Mouse (Mus musculus) lung, adult 2 months (tissue): ENCODE measurements around the gene Phf21b. TPM values are rescaled to one million over a fixed set of nuclear protein-coding genes. Genes with fewer than 3 reads are reported as not detected.
"Not testable (repeated sequence)": the region's sequence is repeated elsewhere in the genome, so short reads cannot be mapped to it uniquely, and the experiment has no call there.

Experiments
- DNase-seq: peaks from one replicate; pipeline ENCODE4 v3.0.0; 2022
- H3K4me1 ChIP-seq: fragments of 200-500 bp; 2 replicates; pipeline ENCODE4 v1.6.1; 2011; ENCODE audit warnings: low read length; ENCODE audit not compliant: control insufficient read depth, insufficient read depth
- H3K4me3 ChIP-seq: fragments of 200-500 bp; replicated peaks from 2 replicates; pipeline ENCODE3; 2011; ENCODE audit warnings: low read depth, mild to moderate bottlenecking, control low read depth, low read length; ENCODE audit errors: extremely low read depth
- CTCF ChIP-seq: fragments of 200-500 bp; IDR thresholded peaks from 2 replicates; pipeline ENCODE4 v1.5.1; 2011; ENCODE audit warnings: mild to moderate bottlenecking, low read length, control low read depth; ENCODE audit not compliant: insufficient read depth
- POLR2A ChIP-seq: fragments of 200-500 bp; IDR thresholded peaks from 2 replicates; pipeline ENCODE4 v1.6.1; 2011; ENCODE audit warnings: low read depth, mild to moderate bottlenecking, control low read depth, low read length, borderline replicate concordance; ENCODE audit errors: extremely low read depth
- WGBS: fragments of 180-500 bp; shearing (Covaris S2); methylation state at CpG from one replicate; pipeline ENCODE4 v1.1.7; 2018; 5-methylcytosine and 5-hydroxymethylcytosine counted together
- polyA plus RNA-seq: library from polyadenylated mRNA; depleted of rRNA; stranded (reverse); fragments of >200 nt; gene quantifications from 2 replicates; pipeline ENCODE4 v1.2.3, GENCODE M21; 2012

The Phf21b gene
- polyA plus RNA-seq, 1 experiment: 2.2 TPM

DNA sequence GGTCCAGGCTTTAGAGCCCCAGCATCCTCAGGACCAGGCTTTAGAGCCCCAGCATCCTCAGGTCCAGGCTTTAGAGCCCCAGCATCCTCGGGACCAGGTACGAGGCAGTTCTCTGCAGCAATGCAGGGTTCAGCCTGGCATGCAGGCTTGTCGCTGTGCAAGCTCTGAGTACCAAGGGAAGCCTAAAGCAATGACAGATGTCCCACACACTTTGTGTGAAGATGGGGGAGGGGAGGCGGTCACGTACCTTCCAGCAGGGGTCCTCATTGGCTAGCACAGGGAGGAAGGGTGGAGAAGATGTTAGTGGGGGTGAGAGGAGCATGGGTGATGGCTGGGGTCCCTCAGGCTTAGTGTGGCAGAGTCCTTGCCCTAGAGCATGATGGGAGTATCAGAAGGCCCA is 62.2 kb downstream of the Phf21b start:
- Histone ChIP-seq H3K4me3 (no peak overlapping the region), H3K4me1 (no peaks in the 10 kb centered on the region)
- no peak for DNase-seq
- no peak for TF ChIP-seq CTCF
- TF ChIP-seq POLR2A: no peak
- WGBS: 76% methylated on average over 5 of the region's 5 CpGs

DNA sequence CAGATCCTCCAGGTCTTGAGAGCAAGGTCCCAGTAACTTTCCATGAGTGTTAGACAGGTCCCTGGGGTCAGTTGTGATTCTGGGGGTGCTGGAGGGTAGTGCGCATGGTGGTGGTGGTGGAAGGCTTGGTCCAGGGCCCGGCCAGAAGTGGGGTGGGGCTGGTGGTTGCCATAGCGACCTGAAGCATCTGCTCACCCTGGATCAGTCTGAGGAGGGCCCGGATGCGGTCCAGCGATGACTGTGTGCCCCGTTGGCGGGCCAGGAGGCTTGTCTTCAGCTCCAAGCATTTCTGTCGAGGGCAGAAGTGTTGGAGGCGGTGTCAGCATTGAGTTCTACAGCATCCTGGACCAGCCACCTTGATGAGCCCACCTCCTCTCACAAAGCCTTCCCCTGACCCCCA is 68.7 kb downstream of the Phf21b start:
- no peak overlapping the region for H3K4me3 ChIP-seq
- no peaks in the 10 kb centered on the region for H3K4me1 ChIP-seq
- DNase-seq: no peak
- 84% methylated on average over 10 of the region's 10 CpGs for WGBS
- TF ChIP-seq POLR2A: no peak
- TF ChIP-seq CTCF: no peak

DNA sequence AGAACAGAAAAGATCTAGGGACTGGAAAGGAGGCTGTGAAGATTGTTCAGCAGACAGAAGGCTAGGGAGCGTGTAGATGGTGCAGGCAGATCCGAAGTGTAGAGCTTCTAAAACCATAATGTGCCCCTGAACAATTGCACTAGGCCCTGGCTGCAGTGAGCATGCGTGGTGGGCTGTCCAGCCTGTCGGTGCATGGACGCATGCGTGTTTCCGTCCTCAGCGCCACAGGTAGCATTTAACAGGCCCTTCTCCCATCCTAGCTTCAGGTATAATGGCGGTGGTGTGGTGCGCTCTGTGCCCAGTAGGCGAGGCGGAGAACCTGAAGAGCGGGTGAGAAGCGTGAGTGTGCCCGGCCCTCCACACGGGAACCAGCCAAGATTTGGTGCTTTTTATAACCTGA is 71.0 kb downstream of the Phf21b start:
- 94% methylated on average over 16 of the region's 16 CpGs for WGBS
- H3K4me1 ChIP-seq: no peaks in the 10 kb centered on the region
- TF ChIP-seq CTCF (no peak), POLR2A (no peak)
- no peak overlapping the region for H3K4me3 ChIP-seq
- no peak for DNase-seq

DNA sequence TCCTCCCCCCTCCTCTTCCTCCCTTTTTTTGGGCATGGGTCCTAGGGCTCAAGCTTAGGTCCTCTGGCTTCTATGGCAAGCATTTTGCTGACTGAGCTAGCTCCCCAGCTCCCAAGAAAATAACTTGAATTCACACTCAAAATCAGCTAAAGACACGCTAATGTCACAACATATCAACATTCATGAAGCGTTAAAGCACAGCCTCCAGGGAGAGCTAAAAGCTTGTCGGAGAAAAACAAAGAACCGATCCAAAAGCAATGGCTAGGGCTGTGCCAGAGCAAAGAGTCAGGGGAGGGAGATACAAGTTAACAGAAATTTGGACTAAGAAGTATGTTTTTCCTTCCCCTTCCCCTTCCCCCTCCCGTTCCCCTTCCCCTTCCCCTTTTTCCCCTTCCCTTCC is 77.3 kb downstream of the Phf21b start:
- WGBS: 46% methylated on average over 5 of the region's 5 CpGs
- TF ChIP-seq POLR2A (no peak), CTCF (no peak)
- Histone ChIP-seq H3K4me3 (no peak overlapping the region), H3K4me1 (no peaks in the 10 kb centered on the region)
- DNase-seq: no peak

DNA sequence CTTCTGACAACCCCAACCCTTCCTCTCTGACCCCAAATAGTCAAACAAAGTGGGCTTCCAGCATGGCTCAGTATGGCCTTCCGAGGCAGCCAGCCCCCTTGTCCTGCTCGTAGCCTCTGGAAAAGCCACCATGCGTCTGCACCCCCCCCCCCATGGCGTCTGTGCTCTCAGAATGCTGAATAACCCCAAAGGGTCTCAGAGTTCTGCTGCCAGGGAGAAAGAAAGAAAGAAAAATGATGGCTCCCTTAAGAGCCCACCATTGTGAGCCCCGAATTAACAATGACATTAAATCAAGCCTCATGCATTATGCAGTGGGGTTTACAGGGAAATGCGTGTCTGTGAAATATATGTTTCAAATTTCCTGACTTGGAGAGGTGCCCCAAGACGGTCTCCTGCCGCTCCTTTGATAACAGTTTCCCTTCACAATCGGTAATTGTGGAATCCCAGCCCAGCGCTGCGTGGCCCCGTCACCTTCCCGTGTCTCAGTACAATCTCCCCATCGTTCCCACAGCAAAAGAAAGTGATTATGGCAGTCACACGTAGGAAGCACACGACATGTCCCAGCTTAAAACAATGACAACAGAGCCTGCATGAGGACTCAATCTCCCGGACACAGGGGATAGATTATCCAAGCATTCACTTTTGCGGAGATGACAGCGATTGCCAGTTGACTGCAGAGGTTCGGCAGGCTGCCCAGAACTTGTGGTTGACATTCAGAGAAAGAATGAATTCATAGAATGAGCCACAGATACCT is 80.3 kb downstream of the Phf21b start:
- TF ChIP-seq POLR2A (no peak), CTCF (no peak)
- 41% methylated on average over 20 of the region's 20 CpGs for WGBS
- no peak overlapping the region for H3K4me3 ChIP-seq
- H3K4me1 ChIP-seq: no peaks in the 10 kb centered on the region
- no peak for DNase-seq

DNA sequence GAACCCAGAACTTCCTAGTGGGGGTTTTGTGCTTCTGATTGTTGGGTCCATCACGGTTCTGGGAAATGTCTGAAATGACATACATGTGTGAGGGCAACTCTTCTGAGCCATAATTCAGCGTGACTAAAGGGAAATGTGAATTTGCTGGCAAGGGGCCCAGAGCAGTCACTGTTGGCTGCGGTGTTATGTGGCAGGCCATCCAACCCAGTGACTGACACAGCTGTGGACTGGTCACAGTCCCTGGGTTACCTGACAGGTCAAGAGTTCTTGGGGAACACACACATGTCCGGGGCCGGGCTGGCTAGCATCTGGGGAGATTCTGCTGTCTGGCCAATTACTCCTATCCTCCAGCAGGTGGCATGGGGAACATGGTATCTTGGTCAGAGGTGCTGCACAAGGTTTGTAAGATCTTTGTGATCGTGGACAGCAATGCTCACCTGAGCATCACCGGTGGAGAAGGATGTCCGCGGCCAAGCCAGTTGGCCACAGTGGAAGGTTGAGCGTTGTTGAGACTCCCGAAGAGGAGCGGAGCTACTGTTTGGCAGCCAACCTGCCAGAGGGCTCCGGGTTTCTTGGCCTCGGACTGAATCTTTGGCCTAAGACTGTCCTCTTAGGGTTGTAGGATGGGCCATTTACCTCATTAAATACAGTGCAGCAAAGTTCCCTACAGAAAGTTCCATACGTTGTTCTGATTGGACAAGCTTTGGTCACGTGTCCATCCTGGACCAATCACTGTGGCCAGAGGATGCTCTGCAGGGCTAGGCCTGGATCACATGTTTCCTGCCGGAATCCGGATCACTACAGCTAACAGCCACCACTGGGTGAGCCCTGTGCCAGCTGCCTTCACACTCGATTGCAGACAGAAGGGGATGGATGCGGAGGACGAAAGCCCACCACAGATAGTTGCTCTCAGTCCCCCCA is 83.4 kb downstream of the Phf21b start:
- no peak overlapping the region for H3K4me3 ChIP-seq
- 73% methylated on average over 21 of the region's 21 CpGs for WGBS
- H3K4me1 ChIP-seq: no peaks in the 10 kb centered on the region
- TF ChIP-seq CTCF: peak; percentile 28
- no peak for TF ChIP-seq POLR2A
- no peak for DNase-seq

DNA sequence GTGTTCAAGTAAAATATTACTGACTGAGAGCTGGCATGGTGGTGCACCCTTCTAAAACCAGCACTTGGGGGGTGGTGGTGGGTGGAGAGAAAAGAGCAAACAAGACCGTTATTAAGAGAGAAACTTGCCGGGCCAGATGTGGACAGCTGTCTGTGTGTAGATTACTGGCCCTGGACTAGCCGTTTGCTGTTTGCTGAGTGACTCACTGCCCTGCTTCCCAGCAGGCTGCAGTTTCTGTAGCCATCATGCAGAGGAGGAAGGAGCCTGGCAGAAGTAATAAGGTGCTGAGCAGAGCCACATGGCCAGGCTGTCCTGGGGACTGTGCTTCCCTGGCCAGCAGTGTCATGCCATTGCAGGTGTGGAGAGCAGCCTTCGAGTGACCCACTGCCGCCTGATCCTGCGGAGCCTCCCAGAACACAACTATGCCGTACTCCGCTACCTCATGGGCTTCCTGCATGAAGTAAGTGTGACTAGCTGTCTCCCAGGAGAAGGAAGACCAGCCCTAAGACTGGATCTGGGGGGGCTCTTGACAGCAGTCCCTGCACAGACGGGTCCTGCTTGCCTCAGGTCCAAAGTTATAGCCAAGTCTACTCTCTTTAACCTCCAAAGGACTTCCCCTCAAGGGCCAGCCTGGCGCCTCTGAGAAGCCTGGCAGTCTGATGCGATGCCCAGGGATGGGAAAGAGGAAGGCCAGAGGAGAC is 86.1 kb downstream of the Phf21b start:
- DNase-seq: no peak
- TF ChIP-seq CTCF (no peak), POLR2A (no peak)
- Histone ChIP-seq H3K4me1 (no peaks in the 10 kb centered on the region), H3K4me3 (no peak overlapping the region)
- 70% methylated on average over 11 of the region's 11 CpGs for WGBS

DNA sequence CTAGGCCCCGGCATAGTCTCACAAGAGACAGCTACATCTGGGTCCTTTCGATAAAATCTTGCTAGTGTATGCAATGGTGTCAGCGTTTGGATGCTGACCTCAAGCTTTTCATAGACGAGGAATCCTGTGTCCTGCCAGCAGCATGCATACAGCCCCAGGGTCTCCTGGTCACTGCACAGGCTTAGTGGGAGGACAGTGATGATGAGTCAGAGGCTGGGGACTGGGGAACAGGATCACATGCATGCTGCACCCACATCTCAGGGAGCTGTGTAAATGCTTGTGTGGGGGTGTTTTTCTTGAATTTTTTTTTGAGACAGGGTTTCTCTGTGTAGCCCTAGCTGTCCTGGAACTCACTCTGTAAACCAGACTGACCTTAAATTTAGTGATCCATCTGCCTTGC is 87.3 kb downstream of the Phf21b start:
- not testable (repeated sequence) for H3K4me1 ChIP-seq, H3K4me3 ChIP-seq, DNase-seq
- WGBS: 84% methylated on average over 4 of the region's 4 CpGs

DNA sequence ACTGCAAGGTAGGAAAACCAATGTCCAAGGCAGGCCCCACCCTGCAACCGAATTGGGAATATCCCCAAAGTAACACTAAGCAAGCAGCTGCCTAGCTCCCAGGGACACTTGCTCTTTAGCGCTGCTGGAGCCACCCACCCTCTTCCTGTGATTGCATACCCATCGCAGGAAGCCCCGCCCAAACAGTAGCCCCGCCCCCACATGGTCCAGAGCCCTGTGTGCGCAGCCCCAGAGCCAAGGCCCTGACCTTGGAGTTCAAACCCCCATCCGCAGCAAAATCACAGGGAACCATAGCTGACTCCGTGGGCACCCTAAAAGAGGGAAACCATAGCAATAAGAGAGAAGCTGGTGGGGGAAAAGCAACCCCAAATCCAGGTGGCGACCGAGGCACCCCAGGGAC is 89.2 kb downstream of the Phf21b start:
- TF ChIP-seq CTCF (no peak), POLR2A (no peak)
- no peak overlapping the region for H3K4me3 ChIP-seq
- no peak for DNase-seq
- no peaks in the 10 kb centered on the region for H3K4me1 ChIP-seq
- 37% methylated on average over 10 of the region's 10 CpGs for WGBS

DNA sequence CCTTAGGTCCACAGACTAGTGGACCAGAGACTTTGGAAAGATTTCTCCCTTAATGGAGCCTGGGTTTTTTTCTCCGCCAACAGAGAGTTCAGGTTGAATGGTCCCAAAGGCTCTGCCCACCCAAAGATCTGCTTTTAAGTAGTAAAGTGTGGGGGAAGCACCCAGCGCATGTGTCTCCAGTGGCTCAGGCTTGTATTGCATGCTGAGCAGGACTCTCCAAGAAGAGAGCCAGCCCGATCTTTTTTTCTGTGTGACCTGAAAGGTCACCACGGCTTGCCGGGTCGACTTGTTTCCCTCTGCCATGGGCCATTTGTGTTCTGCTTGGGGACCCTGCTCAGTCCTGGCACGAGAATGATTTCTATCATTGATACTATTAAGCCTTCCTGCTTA is 92.4 kb downstream of the Phf21b start:
- Histone ChIP-seq H3K4me3 (no peak overlapping the region), H3K4me1 (no peaks in the 10 kb centered on the region)
- WGBS: 52% methylated on average over 7 of the region's 7 CpGs
- DNase-seq: no peak
- no peak for TF ChIP-seq CTCF
- no peak for TF ChIP-seq POLR2A
